In the genomic region with DNA sequence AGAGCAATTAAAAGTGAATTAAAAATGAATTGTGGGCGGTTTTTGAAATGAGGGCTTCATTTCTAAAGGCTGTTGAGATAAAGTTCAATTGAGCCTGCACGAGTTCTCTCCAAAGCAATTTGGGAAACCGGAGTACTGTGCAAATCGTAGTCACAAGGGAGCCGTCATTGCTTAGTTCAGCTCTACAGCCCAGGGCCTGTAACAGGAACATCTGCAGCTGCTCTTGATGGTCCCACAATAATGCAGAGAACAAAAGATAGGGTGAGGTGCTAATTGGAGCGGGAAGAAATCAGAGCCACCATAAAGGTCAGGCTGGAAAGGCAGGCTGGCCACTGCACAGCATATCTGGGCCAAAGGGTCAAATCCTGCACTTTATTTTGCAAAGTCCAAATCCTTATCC, we compare ENCODE assay signal across 21 mouse cellular contexts.
DNase-seq lines count a peak whose midpoint lies in the region; ATAC-seq and TF ChIP-seq lines count a peak whose summit lies in the region.
"Had no signal": no experiment of that assay in that cellular context is flagged by ENCODE, and none has a peak within 500 bp of the region (broad histone marks: within the 10 kb centered on the region; RNA-seq: fewer than 3 reads in every experiment).

No protein-coding gene starts in this region.

- no peaks in the 10 kb centered on the region for H3K4me1 ChIP-seq in embryonic facial prominence, embryonic 14.5 days (ENCODE audit: control insufficient read depth, insufficient read depth, low read length)
- peaks cover 7% of the 10 kb centered on the region for H3K4me1 ChIP-seq in embryonic facial prominence, embryonic 10.5 days
- H3K4me1 ChIP-seq in hindbrain, postnatal 0 days (ENCODE audit: insufficient read depth, low read length) = no peaks in the 10 kb centered on the region
- no peaks in the 10 kb centered on the region for H3K4me1 ChIP-seq in hindbrain, embryonic 16.5 days (ENCODE audit: control insufficient read depth, insufficient read depth, low read depth, low read length)
- H3K4me1 ChIP-seq: embryonic facial prominence, embryonic 13.5 days had no signal

- no peaks in the 10 kb centered on the region for H3K36me3 ChIP-seq in embryonic facial prominence, embryonic 14.5 days (ENCODE audit: control insufficient read depth, insufficient read depth, low read length)
- no peaks in the 10 kb centered on the region for H3K36me3 ChIP-seq in embryonic facial prominence, embryonic 10.5 days (replicated peaks)
- H3K36me3 ChIP-seq in hindbrain, postnatal 0 days (ENCODE audit: insufficient read depth, low read length) = no peaks in the 10 kb centered on the region
- no peaks in the 10 kb centered on the region for H3K36me3 ChIP-seq in hindbrain, embryonic 16.5 days (ENCODE audit: control insufficient read depth, insufficient read depth, low read length)
- H3K36me3 ChIP-seq: embryonic facial prominence, embryonic 13.5 days; heart, embryonic 10.5 days had no signal

- no peaks in the 10 kb centered on the region; the same call in 1 of the 2 replicates for H3K9me3 ChIP-seq in embryonic facial prominence, embryonic 14.5 days (ENCODE audit: control insufficient read depth, low read length)
- no peaks in the 10 kb centered on the region for H3K9me3 ChIP-seq in embryonic facial prominence, embryonic 10.5 days
- no peaks in the 10 kb centered on the region for H3K9me3 ChIP-seq in hindbrain, postnatal 0 days (ENCODE audit: low read length)
- 0 out of 2 replicates have a peak, but pooled peaks cover 2% of the 10 kb centered on the region for H3K9me3 ChIP-seq in hindbrain, embryonic 16.5 days (ENCODE audit: control insufficient read depth, low read length)
- H3K9me3 ChIP-seq: embryonic facial prominence, embryonic 13.5 days; heart, embryonic 10.5 days had no signal

- H3K27ac ChIP-seq in embryonic facial prominence, embryonic 14.5 days (replicated peaks; ENCODE audit: low read depth, low read length) = no peak overlapping the region
- no peak overlapping the region for H3K27ac ChIP-seq in embryonic facial prominence, embryonic 10.5 days (replicated peaks)
- H3K27ac ChIP-seq in hindbrain, postnatal 0 days = no peak overlapping the region
- H3K27ac ChIP-seq in hindbrain, embryonic 16.5 days (ENCODE audit: low read depth, low read length) = no peak overlapping the region
- H3K27ac ChIP-seq: embryonic facial prominence, embryonic 13.5 days; heart, embryonic 10.5 days had no signal

- no peak overlapping the region for H3K9ac ChIP-seq in embryonic facial prominence, embryonic 14.5 days (ENCODE audit: low read depth, low read length)
- no peak overlapping the region for H3K9ac ChIP-seq in hindbrain, postnatal 0 days (replicated peaks; ENCODE audit: low read length)
- no peak overlapping the region for H3K9ac ChIP-seq in hindbrain, embryonic 16.5 days (ENCODE audit: low read depth, low read length)
- H3K9ac ChIP-seq: embryonic facial prominence, embryonic 13.5 days had no signal

- no peak for TF ChIP-seq CTCF in hindbrain, postnatal 0 days (IDR thresholded peaks at IDR 0.05; ENCODE audit: low read depth)

- no peaks in the 10 kb centered on the region for H3K27me3 ChIP-seq in embryonic facial prominence, embryonic 14.5 days (replicated peaks; ENCODE audit: control insufficient read depth, insufficient read depth, low read length)
- H3K27me3 ChIP-seq in embryonic facial prominence, embryonic 10.5 days (replicated peaks; ENCODE audit: low read depth, poor library complexity, severe bottlenecking) = no peaks in the 10 kb centered on the region
- H3K27me3 ChIP-seq in hindbrain, postnatal 0 days (ENCODE audit: insufficient read depth, low read length) = no peaks in the 10 kb centered on the region
- H3K27me3 ChIP-seq in hindbrain, embryonic 16.5 days (replicated peaks; ENCODE audit: control insufficient read depth, insufficient read depth, low read length) = no peaks in the 10 kb centered on the region
- H3K27me3 ChIP-seq: embryonic facial prominence, embryonic 13.5 days had no signal

- DNase-seq in embryonic facial prominence, embryonic 14.5 days (ENCODE audit: low spot score) = peak; percentile 65
- no peak for DNase-seq in embryonic facial prominence, embryonic 10.5 days (ENCODE audit: low spot score)
- peak; percentile 35 for DNase-seq in hindbrain, postnatal 0 days (ENCODE audit: low spot score)
- peak; percentile 66 for DNase-seq in Muller cell, postnatal 12 days (ENCODE audit: inconsistent ontology term)
- DNase-seq in retina, embryonic 14.5 days (ENCODE audit: low spot score) = peak; percentile 71
- no peak for DNase-seq in layer of hippocampus, postnatal 36 days
- DNase-seq: adrenal gland, postnatal 14 days; cerebellum, adult 18-20 months; cerebellum, adult 9-11 months; embryo, embryonic 11 days; gastrocnemius, postnatal 10 days; heart, adult 18-20 months; heart, postnatal 10 days; heart, postnatal 4 days had no signal

- H3K4me3 ChIP-seq in embryonic facial prominence, embryonic 14.5 days (ENCODE audit: low read depth, low read length) = no peak overlapping the region
- H3K4me3 ChIP-seq in embryonic facial prominence, embryonic 10.5 days = no peak overlapping the region
- no peak overlapping the region for H3K4me3 ChIP-seq in hindbrain, postnatal 0 days (ENCODE audit: low read length)
- no peak overlapping the region for H3K4me3 ChIP-seq in hindbrain, embryonic 16.5 days (ENCODE audit: low read length)
- H3K4me3 ChIP-seq: embryonic facial prominence, embryonic 13.5 days; heart, embryonic 10.5 days had no signal

- WGBS in embryonic facial prominence, embryonic 14.5 days = 44% methylated on average over 6 of the region's 6 CpGs
- 65% methylated on average over 6 of the region's 6 CpGs for WGBS in embryonic facial prominence, embryonic 10.5 days
- 42% methylated on average over 6 of the region's 6 CpGs for WGBS in hindbrain, postnatal 0 days
- WGBS in hindbrain, embryonic 16.5 days = 33% methylated on average over 6 of the region's 6 CpGs

- H3K4me2 ChIP-seq in embryonic facial prominence, embryonic 14.5 days (ENCODE audit: low read depth, low read length) = no peak overlapping the region
- no peak overlapping the region for H3K4me2 ChIP-seq in hindbrain, postnatal 0 days (ENCODE audit: low read depth, low read length)
- H3K4me2 ChIP-seq in hindbrain, embryonic 16.5 days (ENCODE audit: low read length) = no peak overlapping the region
- H3K4me2 ChIP-seq: embryonic facial prominence, embryonic 13.5 days had no signal

- no peak for ATAC-seq in embryonic facial prominence, embryonic 14.5 days (ENCODE audit: low read depth)
- ATAC-seq in hindbrain, postnatal 0 days = no peak
- no peak for ATAC-seq in hindbrain, embryonic 16.5 days
- ATAC-seq: activated CD4-positive, CD25-positive, alpha-beta regulatory T cell, adult 4 months; forebrain, embryonic 14.5 days; intestine, postnatal 0 days; Patski had no signal

Comparison
In these comparisons a context has a peak if more than half of its experiments do, and no peak if none do; other contexts are left out.
1. DNase-seq: peak in embryonic facial prominence, embryonic 14.5 days (single experiment), hindbrain, postnatal 0 days (single experiment), Muller cell, postnatal 12 days (single experiment) and retina, embryonic 14.5 days (single experiment); none in embryonic facial prominence, embryonic 10.5 days (single experiment) and layer of hippocampus, postnatal 36 days (0 of 2).